Mouse (Mus musculus) forebrain, embryonic 14.5 days (tissue): ENCODE data around the gene Pitx2. TPM values are rescaled to one million over a fixed set of nuclear protein-coding genes. Genes with fewer than 3 reads are reported as not detected.

ENCODE experiments used
- ATAC-seq: fragments of 200-750 bp; cut with Nextera tagmentation; 2 replicates; pipeline ENCODE4 v1.8.0; 2017; ENCODE audit warnings: mild to moderate bottlenecking, moderate library complexity
- DNase-seq: peaks from one replicate; pipeline ENCODE4 v3.0.0-alpha.2; 2015; ENCODE audit warnings: low spot score
- H3K27ac ChIP-seq: fragments of 300-500 bp; sonication (generic); 2 replicates; pipeline ENCODE4 v1.5.1; 2014; ENCODE audit warnings: low read depth, mild to moderate bottlenecking, control low read depth, low read length, moderate library complexity
- H3K27me3 ChIP-seq: fragments of 300-500 bp; sonication (generic); replicated peaks from 2 replicates; pipeline ENCODE4 v1.6.1; 2014; ENCODE audit warnings: low read length, control low read depth, mixed read lengths; ENCODE audit not compliant: control insufficient read depth, insufficient read depth
- H3K36me3 ChIP-seq: fragments of 300-500 bp; sonication (generic); 2 replicates; pipeline ENCODE4 v1.6.1; 2014; ENCODE audit warnings: low read length, control low read depth; ENCODE audit not compliant: control insufficient read depth, insufficient read depth
- H3K4me1 ChIP-seq: fragments of 300-500 bp; sonication (generic); 2 replicates; pipeline ENCODE4 v1.6.1; 2014; ENCODE audit warnings: antibody characterized with exemption, low read length, control low read depth; ENCODE audit not compliant: control insufficient read depth, insufficient read depth
- H3K4me2 ChIP-seq: fragments of 300-500 bp; sonication (generic); 2 replicates; pipeline ENCODE4 v1.6.1; 2014; ENCODE audit warnings: mild to moderate bottlenecking, control low read depth, low read length
- H3K4me3 ChIP-seq: fragments of 300-500 bp; sonication (generic); 2 replicates; pipeline ENCODE4 v1.5.1; 2014; ENCODE audit warnings: low read depth, low read length, control low read depth
- H3K9ac ChIP-seq: fragments of 300-500 bp; sonication (generic); 2 replicates; pipeline ENCODE4 v1.6.1; 2014; ENCODE audit warnings: mild to moderate bottlenecking, low read length, control low read depth, moderate library complexity
- H3K9me3 ChIP-seq: fragments of 300-500 bp; sonication (generic); replicated peaks from 2 replicates; pipeline ENCODE4 v1.6.1; 2016; ENCODE audit warnings: low read length, control low read depth, mixed read lengths; ENCODE audit not compliant: control insufficient read depth
- WGBS: fragments of 180-500 bp; shearing (Covaris S2); extraction: QIAGEN DNeasy Blood & Tissue Kit; methylation state at CpG from one replicate; pipeline ENCODE4 v1.1.7; 2014; 5-methylcytosine and 5-hydroxymethylcytosine counted together
- polyA plus RNA-seq: library from polyadenylated mRNA; unstranded; fragments of >200 nt; fragmentation: Nextera tagmentation; extraction: Ambion mirVana; gene quantifications from 2 replicates; pipeline ENCODE4 v1.2.1, GENCODE M21; 2014

Pitx2 gene
- polyA plus RNA-seq, 1 experiment from 2014 or later, result 9.3 TPM

- 49% methylated on average over 10 of the region's 10 CpGs for WGBS
- H3K9ac ChIP-seq, result 0 out of 2 replicates have a peak overlapping the region, but pooled peaks have one; percentile 2
These were observed 54.6 kb downstream of the Pitx2 start for GRCm38 (mm10) chr3:129254246-129254645.

GRCm38 (mm10) chr3:129256283-129256682, 56.6 kb downstream of the Pitx2 start:
- Histone ChIP-seq H3K4me1 (no peaks in the 10 kb centered on the region), H3K4me2 (peak overlapping the region; percentile 36), H3K9ac (no peak overlapping the region), H3K27ac (no peak overlapping the region), H3K27me3 (no peaks in the 10 kb centered on the region), H3K4me3 (peak overlapping the region; percentile 14), H3K9me3 (no peaks in the 10 kb centered on the region), H3K36me3 (no peaks in the 10 kb centered on the region)
- no peak for ATAC-seq
- no peak for DNase-seq
- WGBS, result 62% methylated on average over 19 of the region's 19 CpGs

More at GRCm38 (mm10) chr3:129254246-129254645, 54.6 kb downstream of the Pitx2 start:
- Histone ChIP-seq H3K36me3 (no peaks in the 10 kb centered on the region), H3K27me3 (no peaks in the 10 kb centered on the region), H3K27ac (no peak overlapping the region), H3K4me2 (no peak overlapping the region), H3K9me3 (no peaks in the 10 kb centered on the region), H3K4me3 (no peak overlapping the region), H3K4me1 (no peaks in the 10 kb centered on the region)
- DNase-seq (peak; percentile 3), ATAC-seq (0 out of 2 replicates have a peak, but pooled peaks have one; percentile 34)

- peak; percentile 54 for DNase-seq
- H3K9ac ChIP-seq, result no peak overlapping the region
These were observed 57.1 kb downstream of the Pitx2 start for GRCm38 (mm10) chr3:129256766-129257165.

GRCm38 (mm10) chr3:129258497-129258896, 58.8 kb downstream of the Pitx2 start:
- WGBS, result 88% methylated on average over 5 of the region's 5 CpGs

More at GRCm38 (mm10) chr3:129256766-129257165, 57.1 kb downstream of the Pitx2 start:
- Histone ChIP-seq H3K27ac (no peak overlapping the region), H3K27me3 (no peaks in the 10 kb centered on the region), H3K36me3 (no peaks in the 10 kb centered on the region), H3K4me2 (peak overlapping the region; percentile 36), H3K9me3 (no peaks in the 10 kb centered on the region), H3K4me1 (no peaks in the 10 kb centered on the region), H3K4me3 (peak overlapping the region; percentile 14)
- 0 out of 2 replicates have a peak, but pooled peaks have one; percentile 37 for ATAC-seq
- 62% methylated on average over 8 of the region's 8 CpGs for WGBS

More at GRCm38 (mm10) chr3:129258497-129258896, 58.8 kb downstream of the Pitx2 start:
- Histone ChIP-seq H3K36me3 (no peaks in the 10 kb centered on the region), H3K27ac (no peak overlapping the region), H3K4me1 (no peaks in the 10 kb centered on the region), H3K9ac (no peak overlapping the region), H3K4me2 (no peak overlapping the region), H3K4me3 (no peak overlapping the region), H3K27me3 (no peaks in the 10 kb centered on the region), H3K9me3 (no peaks in the 10 kb centered on the region)
- ATAC-seq (no peak), DNase-seq (no peak)

Other genes starting within 250 kb of the Pitx2 start
- 1.5 and 2.2 TPM in 2 replicates for gene Enpep, start 132.8 kb downstream of the Pitx2 start, polyA plus RNA-seq